Mouse (Mus musculus) liver, embryonic 14.5 days (tissue): ENCODE measurements around the gene Alg12.
A peak's percentile ranks its signal among the peaks of the same experiment; 100 is the strongest.

Experiments used
- CTCF ChIP-seq: IDR thresholded peaks from 2 replicates; pipeline ENCODE4 v1.5.1; 2016; ENCODE audit warnings: antibody characterized with exemption, low read depth, control low read depth
- EP300 ChIP-seq: IDR thresholded peaks from 2 replicates; pipeline ENCODE4 v1.6.1; 2016; ENCODE audit warnings: antibody characterized with exemption, low read depth

GRCm38 (mm10) chr15:88836031-88836430 lies 16.9 kb upstream of the Alg12 start:
- TF ChIP-seq CTCF (peak; percentile 43), EP300 (no peak)
